Mouse (Mus musculus) cerebellum, adult 18-20 months (tissue): ENCODE measurements around the gene Sds.

Experiments
- DNase-seq, 2 experiments: peaks; one replicate each; pipeline ENCODE4 v3.0.0; 2021

Gene Sds

DNA sequence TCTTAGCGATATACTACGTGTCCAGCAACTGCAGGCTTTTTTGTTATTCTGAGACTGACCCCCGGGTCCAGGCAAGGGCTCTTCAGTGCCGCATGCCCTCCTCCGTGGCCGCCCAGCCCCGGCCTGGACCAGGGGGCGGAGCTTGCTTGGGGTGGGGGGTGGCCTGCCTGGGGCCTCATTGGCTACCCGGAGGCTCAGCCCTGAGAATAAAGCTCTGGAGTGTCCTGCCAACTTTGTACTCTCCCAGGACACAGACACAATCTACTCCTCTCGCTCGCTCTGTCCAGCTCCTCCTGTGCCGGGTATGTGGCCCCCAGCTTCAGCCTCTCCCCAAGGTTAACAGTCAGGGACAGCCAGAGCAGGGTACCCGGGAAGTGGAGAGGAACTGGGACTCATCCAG is at the start of gene Sds:
Gene Sds, plus strand, starts transcription at position 231 of the 400 bp plus-strand sequence.
- no peak for DNase-seq

DNA sequence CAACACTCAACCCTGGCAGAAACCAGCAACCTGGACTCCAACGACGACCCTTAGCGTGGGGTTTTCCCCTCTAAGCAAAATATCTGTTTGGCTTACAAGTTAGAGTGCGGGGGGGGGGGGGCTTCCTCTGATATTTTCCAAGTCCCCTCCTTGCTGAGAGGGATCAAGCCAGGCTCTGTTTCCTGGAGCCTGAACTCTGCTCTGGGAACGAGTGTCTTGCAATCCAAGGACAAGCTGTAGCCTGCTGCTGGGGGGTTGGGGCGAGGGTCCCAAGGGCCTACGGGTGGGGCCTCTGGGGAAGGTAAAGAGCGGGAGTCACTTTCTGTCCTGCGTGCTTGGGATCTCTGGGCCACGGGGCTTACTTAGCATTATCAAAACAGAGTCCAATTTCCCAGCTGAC is 49.8 kb upstream of the Sds start:
- DNase-seq: no peak

DNA sequence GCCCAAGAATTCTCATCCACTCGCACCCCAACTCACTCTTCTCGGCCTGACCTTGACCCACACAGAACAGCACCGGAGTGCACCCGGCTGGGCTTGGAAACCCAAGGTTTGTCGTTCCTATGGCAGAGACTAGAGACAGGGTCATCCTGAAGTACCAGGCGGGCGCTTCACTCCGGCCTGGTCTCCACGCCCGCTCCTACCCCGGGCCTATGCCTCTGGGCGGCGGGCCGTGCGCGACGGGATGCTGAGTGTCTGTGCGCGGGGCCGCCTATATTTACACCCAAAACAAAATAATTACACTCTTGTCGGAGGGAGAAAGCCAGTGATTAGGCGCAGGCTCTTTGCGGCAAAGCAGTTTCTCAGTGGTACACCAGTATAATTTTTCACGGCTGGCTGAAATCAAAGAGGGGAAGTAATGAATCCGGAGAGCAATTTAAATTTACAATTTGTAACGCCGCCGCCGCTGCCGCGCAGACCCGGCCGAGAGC is 48.8 kb upstream of the Sds start:
- DNase-seq: peak in 1 of 2 experiments; percentile 12

DNA sequence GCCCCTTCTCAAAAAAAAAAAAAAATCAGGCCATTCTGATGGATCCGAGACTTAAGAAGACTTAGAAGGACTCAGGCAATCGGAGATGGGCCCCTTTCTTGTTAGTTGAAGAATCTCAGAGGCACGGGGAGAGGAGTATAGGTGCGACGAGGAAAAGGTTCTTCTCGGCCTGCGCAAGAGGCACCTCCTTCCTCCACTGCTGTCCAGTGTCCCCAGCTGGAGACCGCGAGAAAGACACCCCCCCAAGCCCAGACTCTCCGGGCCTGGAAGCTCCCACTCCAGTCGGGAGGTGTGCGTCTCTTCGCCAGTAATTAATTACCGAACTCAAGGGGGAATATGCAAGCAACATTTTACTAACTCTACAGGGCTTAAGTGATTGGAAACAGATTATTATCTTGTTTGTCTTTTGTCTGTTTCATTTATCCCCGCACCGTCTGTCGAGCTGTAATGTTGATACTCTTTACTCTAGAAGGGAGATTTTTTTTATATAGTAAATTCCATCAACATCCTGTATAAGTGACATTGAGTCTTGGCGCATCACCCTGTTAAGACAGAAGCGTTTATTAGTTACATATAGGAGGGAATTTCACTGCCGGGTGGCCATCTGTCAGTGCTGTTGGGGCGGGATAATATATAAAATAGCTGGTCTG is 48.0 kb upstream of the Sds start:
- peak in 1 of 2 experiments; percentile 8 for DNase-seq

DNA sequence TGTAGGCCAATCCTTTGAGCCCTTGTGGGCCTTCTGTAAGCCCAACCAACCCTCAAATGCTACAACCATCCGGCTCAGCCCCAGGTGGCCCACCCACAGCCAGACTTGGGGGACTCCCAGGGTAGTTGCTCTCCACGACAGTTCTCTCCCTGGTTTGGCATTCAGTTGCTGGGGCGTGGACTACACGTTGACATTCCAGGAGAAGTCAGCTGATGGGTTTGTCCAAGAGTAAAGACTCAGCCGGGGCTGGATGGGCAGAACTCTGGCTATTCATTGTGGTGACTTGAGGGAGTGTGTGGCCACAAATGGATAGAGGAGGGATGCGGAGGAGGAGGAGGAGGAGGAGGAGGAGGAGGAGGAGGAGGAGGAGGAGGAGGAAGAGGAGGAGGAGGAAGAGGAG is 47.3 kb upstream of the Sds start:
- no peak for DNase-seq

DNA sequence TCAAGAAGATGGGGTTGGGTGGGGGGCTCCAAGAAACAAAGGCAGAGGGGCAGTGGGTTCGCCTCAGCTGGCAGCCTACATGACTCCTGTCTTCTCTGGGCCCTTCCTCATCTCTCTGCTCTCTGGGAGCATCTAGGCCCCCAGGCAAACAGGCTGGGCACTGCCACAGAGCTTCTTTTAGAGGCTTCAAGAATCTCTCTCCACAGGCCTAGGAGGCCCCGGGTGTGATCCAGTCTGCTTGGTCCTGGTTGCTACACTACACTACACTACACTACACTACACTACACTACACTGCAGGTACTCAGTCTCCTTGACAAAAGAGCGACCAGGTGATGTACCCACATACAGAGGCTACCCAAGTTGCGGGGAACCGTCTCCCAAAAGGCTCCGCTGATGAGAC is 46.6 kb upstream of the Sds start:
- no peak for DNase-seq

DNA sequence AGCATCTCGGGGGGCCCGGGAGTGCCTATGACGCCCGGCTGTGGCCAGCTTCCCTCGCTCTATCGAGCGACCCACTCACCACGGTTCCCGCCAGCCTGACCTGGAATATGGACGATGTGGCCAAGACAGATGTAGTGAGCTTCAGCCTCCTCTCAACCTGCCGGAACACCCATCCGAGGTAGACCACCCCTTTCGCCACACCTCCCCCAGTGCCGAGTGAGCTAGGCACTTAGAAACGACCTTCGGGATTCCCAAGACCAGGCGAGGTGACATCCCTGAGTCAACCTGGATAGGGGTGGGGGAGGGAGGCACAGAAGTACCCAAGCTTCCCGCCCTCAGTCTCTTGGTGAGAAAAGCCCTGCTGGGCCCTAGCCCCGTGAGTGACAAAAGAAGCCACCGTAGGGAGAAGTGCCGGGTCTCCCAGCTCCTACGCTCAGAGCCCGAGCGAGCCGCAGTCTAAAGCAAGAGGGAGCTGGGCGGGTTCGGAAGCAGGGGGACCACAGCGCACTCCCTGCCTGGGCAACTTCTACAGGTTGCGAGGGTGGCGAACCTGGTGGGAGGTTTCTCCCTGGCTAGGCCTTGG is 45.2 kb upstream of the Sds start:
- DNase-seq: no peak

DNA sequence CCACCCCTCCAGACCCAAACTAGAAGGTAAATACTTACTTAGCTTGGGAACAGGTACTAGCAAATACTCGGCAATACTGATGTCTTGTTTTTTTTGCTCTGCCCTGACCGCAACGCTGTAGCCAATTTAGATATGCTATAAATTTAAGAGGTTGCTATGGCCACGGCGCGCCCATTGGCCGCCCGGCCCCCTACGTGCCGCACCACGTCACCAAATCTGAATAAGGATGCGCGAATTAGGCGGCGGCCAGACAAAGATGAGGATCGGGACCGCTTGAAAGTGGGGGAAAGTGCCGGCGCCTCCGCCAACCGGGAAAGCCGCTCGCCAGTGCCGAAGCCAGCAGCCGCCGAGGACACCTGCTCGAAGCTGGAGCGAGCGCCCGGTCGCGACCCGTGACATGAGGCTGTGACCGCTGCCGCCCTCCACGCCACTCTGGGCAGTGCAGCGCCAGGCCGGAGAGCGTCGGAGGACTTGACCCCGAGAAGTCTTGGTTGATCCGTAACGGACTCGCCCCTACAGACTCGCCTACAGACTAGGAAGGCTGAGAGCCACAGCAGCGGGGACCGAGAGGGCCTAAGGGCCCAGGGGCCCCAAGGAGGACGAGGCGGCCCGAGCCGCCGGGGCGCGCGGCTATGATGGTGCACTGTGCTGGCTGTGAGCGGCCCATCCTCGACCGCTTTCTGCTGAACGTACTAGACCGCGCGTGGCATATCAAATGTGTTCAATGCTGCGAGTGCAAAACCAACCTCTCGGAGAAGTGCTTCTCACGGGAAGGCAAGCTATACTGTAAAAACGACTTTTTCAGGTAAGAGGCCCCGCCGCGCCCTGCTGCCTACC is 44.5 kb upstream of the Sds start, which contains the start of gene Lhx5:
Gene Lhx5, plus strand, starts transcription at position 51 of the 837 bp plus-strand sequence.
- DNase-seq: peak; percentile 27 to 45

DNA sequence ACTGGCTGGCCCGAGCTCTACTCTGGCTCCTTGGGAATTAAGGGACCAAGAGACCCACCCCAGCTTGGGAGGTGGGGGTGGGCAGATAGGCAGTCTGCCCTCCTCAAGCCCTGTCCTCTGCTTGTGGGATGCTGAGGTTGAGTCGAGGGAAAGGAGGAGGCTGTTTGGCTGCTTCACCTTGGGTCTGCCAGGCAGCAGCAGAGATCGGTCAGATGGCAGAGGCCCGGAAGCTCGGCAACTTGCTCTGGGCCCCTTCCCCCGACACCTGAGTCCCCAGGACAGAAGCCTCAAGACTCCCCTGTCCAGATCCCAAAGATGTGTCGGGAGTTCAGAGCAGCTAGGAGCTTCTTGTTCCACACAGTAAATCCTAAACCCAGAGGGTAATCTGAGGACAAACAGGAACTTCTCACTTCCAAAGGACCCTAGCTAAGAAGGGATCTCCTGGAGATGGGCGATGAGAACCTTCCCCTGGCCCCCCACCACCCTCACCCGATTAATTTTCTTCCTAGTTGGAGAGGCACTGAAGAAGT is 43.8 kb upstream of the Sds start:
- DNase-seq: peak in 1 of 2 experiments; percentile 21

DNA sequence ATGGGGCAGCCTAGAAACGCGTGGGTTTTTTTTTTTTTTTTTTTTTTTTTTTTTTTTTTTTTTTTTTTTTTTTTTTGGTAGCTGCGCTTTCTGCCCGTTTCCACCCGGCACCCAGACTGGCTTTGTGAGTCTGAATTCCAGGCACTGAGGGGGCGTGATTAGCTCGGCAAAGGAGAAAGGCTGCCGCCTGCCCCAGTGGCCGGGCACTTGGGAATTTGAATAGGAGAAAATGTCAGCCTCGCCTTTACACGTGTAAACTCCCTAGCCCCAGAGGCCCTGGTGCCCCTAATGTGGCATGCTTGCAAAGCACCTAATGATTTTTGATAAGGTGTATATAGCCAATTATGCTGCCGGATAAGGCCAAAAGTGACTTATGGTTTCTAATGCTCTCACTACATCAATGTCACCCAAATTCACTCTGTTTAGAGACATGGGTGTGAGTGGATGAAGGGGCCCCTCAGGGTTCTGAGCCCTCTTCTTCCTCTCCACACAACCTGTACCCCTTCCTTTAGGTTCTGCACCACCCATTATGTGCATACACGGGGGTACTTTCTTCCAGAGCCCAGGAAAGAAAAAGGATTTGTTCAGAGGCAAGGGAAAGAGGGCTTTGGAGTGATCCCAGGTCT is 43.1 kb upstream of the Sds start:
- peak in 1 of 2 experiments; percentile 6 for DNase-seq

DNA sequence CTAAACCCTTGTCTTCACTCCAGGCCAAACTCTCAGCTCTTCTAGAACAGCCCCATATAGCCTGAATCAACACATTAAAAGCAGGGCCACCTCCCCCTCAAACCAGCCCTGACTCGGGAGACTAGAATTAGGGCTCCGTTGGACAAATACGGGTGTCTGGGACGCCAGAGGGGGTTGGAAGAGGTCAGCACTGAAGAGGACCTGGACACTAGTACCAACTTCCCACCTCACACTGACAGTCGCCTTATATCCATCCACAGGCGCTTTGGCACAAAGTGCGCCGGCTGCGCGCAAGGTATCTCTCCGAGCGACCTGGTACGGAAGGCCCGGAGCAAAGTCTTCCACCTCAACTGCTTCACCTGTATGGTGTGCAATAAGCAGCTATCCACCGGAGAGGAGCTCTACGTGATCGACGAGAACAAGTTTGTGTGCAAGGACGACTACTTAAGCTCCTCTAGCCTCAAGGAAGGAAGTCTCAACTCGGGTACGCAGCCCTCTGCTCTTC is 42.0 kb upstream of the Sds start:
- DNase-seq: peak in 1 of 2 experiments; percentile 10

DNA sequence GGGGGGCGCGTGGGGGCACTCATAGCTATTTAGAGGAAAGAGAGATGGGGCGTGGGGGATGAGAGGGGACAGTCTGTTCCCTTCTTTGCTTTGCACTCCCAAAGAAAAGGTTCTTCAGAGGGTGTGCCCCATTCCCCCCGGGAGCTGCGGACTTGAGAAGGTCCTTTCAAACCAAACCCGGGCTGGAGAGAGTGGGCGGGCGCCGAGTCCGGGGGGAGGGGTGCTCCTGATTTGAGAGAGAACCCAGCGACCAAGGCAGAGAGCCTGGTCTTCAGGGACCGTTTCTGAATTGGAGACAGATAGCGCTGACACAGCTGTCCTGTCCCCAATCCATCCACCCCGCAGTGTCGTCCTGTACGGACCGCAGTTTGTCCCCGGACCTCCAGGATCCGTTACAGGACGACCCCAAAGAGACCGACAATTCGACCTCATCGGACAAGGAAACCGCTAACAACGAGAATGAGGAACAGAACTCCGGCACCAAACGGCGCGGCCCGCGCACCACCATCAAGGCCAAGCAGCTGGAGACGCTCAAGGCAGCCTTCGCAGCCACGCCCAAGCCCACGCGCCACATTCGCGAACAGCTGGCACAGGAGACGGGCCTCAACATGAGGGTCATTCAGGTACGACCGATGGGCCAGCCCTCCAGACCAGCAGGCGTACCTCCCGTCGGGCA is 41.2 kb upstream of the Sds start:
- peak in 1 of 2 experiments; percentile 13 for DNase-seq

DNA sequence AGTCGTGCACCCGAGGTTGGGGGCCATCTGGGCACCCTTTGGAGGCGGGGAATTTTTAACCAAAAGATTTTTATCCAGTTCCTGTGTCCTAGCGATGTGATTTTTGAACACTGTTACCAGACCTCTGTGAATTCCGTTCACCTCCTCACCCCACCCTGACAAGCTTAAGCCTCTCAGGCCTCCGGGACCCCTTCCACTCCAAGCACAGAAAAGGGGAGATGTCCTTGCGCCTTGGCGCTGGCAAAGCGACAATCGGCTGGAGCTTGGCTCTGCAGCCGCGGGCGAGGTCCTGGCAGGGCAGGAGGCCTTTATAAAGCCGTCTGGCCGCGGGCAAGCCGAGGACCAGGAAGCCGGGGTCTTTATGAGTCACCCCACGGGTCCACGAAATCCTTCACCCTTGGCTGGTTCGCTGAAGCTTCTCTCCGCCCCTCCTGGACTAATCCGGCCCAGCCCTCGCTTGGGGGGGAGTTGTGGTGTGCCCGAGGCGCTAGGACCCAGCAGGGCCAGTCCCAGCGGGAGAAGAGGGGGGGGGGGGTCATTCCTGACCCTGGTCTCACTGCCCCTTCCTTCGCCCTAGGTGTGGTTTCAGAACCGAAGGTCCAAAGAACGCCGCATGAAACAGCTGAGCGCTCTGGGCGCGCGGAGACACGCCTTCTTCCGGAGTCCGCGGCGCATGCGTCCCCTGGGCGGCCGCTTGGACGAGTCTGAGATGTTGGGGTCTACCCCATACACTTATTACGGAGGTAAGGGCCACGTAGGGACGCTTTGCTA is 40.4 kb upstream of the Sds start:
- peak in 1 of 2 experiments; percentile 14 for DNase-seq

DNA sequence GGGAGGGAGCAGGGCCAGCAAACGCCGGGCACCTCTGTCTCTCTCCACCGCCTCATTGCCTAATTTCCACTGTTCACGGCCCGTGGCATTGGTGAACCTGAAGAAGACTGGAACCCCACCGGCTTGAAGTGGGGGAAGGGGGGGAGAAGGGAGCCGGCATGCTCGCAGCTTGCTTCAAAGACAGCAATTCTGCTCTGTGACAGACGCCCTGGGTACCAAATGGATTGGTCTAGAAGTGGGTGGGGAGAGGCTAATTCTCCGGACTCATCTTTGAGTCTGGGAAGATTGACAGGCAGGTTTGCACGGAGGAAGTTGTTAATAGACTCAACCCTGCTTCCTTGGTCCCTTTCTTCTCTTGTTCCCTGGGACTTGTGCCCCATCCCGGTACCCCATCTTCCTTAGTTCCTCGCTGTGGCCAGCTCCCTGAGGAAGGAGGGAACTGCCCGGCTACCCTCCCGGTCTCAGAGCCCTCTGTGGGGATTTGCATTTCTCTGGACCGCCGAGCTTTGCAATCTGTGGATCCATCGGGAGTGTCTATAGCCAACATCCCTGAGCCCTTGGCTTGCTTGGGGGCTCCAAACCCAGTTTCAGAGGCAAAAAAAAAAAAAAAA is 39.3 kb upstream of the Sds start:
- peak in 1 of 2 experiments; percentile 6 for DNase-seq

DNA sequence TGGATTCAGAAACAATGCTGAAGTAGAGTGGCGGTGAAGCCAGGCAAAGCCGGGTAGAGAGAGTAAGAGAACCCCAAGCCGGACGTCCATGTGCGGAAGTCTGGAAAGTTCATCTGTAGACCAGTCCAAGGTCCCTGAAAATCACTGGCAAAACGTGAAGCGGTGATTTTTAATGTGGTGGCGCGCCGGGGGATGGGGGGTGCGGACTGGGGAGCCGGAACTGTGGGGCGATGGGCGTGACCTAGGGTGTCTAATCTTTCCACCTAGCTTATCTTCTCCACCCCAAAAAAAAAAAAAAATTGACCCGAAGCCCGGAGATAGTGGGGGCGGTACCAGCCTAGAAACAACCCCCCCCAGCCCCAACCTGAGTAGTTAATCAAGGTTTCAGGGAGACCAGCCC is 38.8 kb upstream of the Sds start:
- DNase-seq: no peak

DNA sequence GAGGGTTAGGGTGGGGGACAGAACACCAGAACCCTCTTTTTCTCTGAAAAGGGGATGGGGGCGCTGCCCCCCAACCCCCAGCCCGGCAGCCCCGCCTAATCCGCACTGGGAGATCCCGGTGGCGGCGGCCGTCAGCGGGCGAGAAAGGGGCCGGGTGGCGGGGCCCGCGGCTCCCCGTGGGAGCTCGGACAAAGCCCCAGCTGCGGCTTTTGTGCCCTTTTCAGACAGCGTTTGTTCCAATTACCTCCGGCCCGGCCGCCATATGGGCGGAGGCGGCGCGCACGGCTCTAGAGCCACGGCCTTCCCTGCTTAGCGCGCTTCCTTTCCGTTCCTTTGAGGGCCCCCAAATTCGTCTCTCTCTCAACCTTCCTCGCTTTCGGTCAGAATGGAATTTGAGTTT is 38.3 kb upstream of the Sds start:
- DNase-seq: no peak

DNA sequence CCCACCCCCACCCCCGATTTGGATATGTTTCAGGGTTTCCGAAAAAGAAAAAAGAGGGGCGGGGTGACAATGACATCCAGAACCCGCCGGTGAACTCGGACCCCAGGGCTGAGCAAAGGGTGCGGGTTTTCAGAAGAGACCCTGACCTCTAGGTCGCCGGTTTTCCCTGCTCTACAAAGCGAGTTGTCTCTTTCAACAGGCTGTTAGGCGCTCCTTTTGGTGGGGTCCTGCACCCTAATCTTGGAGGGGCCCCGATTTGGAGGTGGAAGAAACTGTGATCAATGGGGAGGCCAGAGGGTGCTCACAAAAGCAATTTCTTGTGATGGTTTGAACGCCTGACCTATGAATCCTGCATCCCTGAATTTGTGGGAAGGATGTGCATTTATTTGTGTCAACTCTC is 37.9 kb upstream of the Sds start:
- DNase-seq: no peak

DNA sequence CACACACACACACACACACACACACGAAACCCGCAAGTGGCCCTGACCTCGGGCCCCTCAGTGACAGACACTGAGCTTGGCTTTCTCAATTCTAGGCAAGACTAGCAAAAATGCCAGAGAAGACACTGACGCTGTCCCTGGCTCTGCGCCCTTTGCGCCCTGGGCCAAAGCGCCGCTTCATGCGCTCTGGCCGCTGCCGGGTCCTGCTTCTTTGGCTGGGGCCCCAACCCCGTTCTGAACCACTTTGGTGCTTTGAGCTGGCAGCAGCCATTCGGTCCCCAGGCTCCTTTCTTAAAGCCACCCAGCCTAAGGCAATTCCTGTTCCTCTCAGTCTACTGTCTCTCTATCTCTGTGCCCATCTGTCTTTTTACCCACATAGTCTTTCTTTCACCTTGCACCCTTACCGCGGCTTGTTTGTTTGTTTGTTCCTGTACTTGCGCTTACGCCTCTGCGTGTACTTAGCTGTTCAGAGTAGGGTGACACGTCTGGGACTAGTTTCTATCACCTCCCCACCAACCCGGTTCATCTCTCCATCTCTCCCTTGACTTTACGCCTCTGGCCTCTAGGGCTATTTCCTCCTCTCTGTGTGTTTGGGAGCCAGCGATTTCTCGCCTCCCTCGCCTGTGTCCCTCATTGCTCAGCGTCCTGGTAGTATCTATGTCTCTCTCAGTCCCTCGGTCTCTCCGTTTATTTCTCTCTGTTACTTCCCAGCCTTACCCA is 37.2 kb upstream of the Sds start:
- no peak for DNase-seq

DNA sequence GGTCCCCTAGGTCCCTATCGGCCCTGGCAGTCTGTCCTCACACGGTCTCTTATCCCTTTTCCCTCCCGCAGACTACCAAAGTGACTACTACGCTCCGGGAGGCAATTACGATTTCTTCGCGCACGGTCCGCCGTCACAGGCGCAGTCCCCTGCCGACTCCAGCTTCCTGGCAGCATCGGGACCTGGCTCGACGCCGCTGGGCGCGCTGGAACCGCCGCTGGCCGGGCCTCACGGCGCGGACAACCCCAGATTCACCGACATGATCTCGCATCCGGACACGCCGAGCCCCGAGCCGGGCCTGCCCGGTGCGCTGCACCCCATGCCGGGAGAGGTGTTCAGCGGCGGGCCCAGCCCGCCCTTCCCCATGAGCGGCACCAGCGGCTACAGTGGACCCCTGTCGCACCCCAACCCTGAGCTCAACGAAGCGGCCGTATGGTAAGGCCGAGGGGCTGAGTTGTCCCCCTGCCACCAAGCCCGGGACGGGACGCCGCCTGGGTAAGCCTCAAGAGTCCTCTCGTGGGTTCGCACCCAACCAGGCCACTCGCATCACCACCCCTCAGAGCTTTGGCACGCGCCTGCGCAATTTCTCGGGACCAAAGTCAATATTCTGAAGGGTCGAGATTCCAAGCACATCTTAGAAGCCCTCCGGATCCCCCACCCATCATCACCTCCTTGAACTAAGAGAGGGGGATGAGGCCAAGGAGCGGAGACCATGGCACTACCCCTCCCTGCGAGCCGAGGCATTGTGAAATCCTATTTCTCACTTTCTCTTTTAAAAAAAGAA is 36.2 kb upstream of the Sds start:
- DNase-seq: no peak
